Mouse (Mus musculus) spleen, adult 2 months (tissue): ENCODE results near the gene Soat2.
A peak's percentile ranks its signal among the peaks of the same experiment; 100 is the strongest.

Experiments
- CTCF ChIP-seq: fragments of 200-500 bp; IDR thresholded peaks from 2 replicates; pipeline ENCODE4 v1.5.1; 2011; ENCODE audit warnings: mild to moderate bottlenecking, inconsistent platforms; ENCODE audit not compliant: insufficient read depth, insufficient read length, insufficient replicate concordance; ENCODE audit errors: extremely low read depth
- POLR2A ChIP-seq: fragments of 200-500 bp; IDR thresholded peaks from 2 replicates; pipeline ENCODE4 v1.6.1; 2011; ENCODE audit warnings: low read depth, low read length, inconsistent platforms

GRCm38 (mm10) chr15:102102548-102103121 lies 47.7 kb upstream of the Soat2 start:
- TF ChIP-seq CTCF (no peak), POLR2A (peak; percentile 2; the same call in 1 of the 2 replicates)
